ENCODE assay signal across 8 mouse cellular contexts in genomic region chr2:144599831-144600687, GRCm38 (mm10). TPM values are rescaled to one million over a fixed set of nuclear protein-coding genes. Genes with fewer than 3 reads are reported as not detected.
DNase-seq lines count a peak whose midpoint lies in the region; ATAC-seq lines count a peak whose summit lies in the region.

Gene Dtd1 (plus strand): TSS chr2:144599897.

- 2% methylated on average over 50 of the region's 50 CpGs for WGBS in intestine, embryonic 14.5 days

- H3K9ac ChIP-seq in intestine, embryonic 14.5 days (ENCODE audit: low read length), result peak within 1 kb of the TSS; percentile 85

- intact Hi-C loops in gastrocnemius, postnatal 14 days (cut with DNase I; ENCODE audit: low total_unique reads), result no loop called here
- intact Hi-C loops in left cerebral cortex, postnatal 14 days (cut with DNase I), result no loop called here

- ATAC-seq in intestine, embryonic 14.5 days (replicated peaks; ENCODE audit: low FRiP score, low TSS enrichment, low read depth), result peak; percentile 95

- peaks cover 6% of the 10 kb centered on the region; the same call in 1 of the 2 replicates for H3K36me3 ChIP-seq in intestine, embryonic 14.5 days (ENCODE audit: control insufficient read depth, insufficient read depth, low read length)

- DNase-seq in adrenal gland, adult (ENCODE audit: inconsistent age in 2 of 2, low spot score in 1 of 2), result peak; percentile 92 to 96
- peak; percentile 89 for DNase-seq in embryo, embryonic 10.5 days (ENCODE audit: low spot score)
- DNase-seq in gastrocnemius, postnatal 14 days, result peak; percentile 86
- peak; percentile 89 for DNase-seq in intestine, embryonic 14.5 days (ENCODE audit: low spot score)
- peak; percentile 85 to 90 for DNase-seq in left cerebral cortex, postnatal 14 days (ENCODE audit: low spot score in 2 of 2)
- peak; percentile 88 for DNase-seq in mesoderm, embryonic 11.5 days (ENCODE audit: low read depth, low spot score)
- DNase-seq in right cerebral cortex, postnatal 36 days (ENCODE audit: low spot score in 2 of 2), result peak; percentile 85 to 88
- peak; percentile 86 for DNase-seq in yolk sac, embryonic 10.5 days (ENCODE audit: low spot score)

- H3K27ac ChIP-seq in intestine, embryonic 14.5 days (ENCODE audit: low read depth), result peak within 1 kb of the TSS; percentile 54; the same call in 1 of the 2 replicates

- peak within 1 kb of the TSS; percentile 67 for H3K4me3 ChIP-seq in intestine, embryonic 14.5 days (ENCODE audit: low read depth, low read length)

- H3K27me3 ChIP-seq in intestine, embryonic 14.5 days (replicated peaks; ENCODE audit: control insufficient read depth, insufficient read depth, low read length), result no peaks in the 10 kb centered on the region

- H3K4me1 ChIP-seq in intestine, embryonic 14.5 days (replicated peaks; ENCODE audit: control insufficient read depth, insufficient read depth, low read length), result no peaks in the 10 kb centered on the region

- peak within 1 kb of the TSS; percentile 78 for H3K4me2 ChIP-seq in intestine, embryonic 14.5 days (ENCODE audit: low read length)

- no peaks in the 10 kb centered on the region for H3K9me3 ChIP-seq in intestine, embryonic 14.5 days (ENCODE audit: control insufficient read depth, low read length)

RNA-seq across cellular contexts. Expression of gene Dtd1, which starts in this region (rescaled TPM):
- 10 to 100 TPM; 12.1 to 12.5 TPM for total RNA-seq in gastrocnemius, postnatal 14 days (2021)
- 47.8 and 53.5 TPM in 2 replicates for polyA plus RNA-seq in intestine, embryonic 14.5 days (2014; fragmentation: Nextera tagmentation; extraction: Ambion mirVana)
- 10 to 100 TPM; 54.1 to 58.4 TPM for total RNA-seq in left cerebral cortex, postnatal 14 days (2021)

Comparison
In these comparisons a context has a peak if more than half of its experiments do, and no peak if none do; other contexts are left out.
1. Peak in every context shown above with its lines: DNase-seq, ATAC-seq, H3K4me3 ChIP-seq and H3K27ac ChIP-seq.
2. RNA of gene Dtd1 (total RNA-seq): 54.1 to 58.4 TPM in left cerebral cortex, postnatal 14 days; 12.1 to 12.5 TPM in gastrocnemius, postnatal 14 days; every median in the first group is over 4 times any median in the second.